Mouse (Mus musculus): ENCODE measurements at regions not wholly inside any gene's neighbourhood (a gene's known extent, or its start where the extent isn't known, plus 50 kb on each side); places are given as distances from the start of the nearest gene placed in this dataset.

GRCm38 (mm10) chr12:35863141-35863540 lies 62.3 kb upstream of the Agr3 start:
- no peak for DNase-seq (ENCODE audit: low spot score in 2 of 2)

GRCm38 (mm10) chr12:35853159-35853558 lies 72.3 kb upstream of the Agr3 start:
- DNase-seq (ENCODE audit: low spot score in 2 of 2) = no peak

GRCm38 (mm10) chr12:35846905-35847610 lies 78.4 kb upstream of the Agr3 start:
- DNase-seq (ENCODE audit: low spot score in 2 of 2) = no peak

DNA sequence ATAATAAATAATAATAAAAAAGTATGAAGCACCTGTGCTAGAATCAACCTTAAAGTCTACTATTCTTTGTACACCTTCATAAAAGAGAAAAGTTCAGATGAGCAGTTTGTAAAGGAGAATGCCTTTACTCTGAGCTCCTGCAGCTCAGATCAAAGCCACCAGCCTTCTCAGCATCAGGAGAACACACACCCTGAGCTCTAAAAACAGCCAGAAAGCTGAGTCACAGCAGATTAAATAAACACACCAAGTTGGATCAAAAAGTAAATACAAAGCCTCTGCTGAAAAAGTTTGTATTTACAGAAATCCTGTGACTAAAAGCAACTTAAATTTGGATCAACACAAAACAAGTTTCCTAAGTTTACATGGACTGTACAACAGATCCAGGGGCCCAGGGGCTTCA lies 88.5 kb upstream of the Agr3 start:
- no peak for DNase-seq (ENCODE audit: low spot score in 2 of 2)

- DNase-seq (ENCODE audit: low spot score in 2 of 2) = no peak
Observed at GRCm38 (mm10) chr12:35833285-35833684, 92.1 kb upstream of the Agr3 start.

- no peak for DNase-seq (ENCODE audit: low spot score in 2 of 2)
Observed at GRCm38 (mm10) chr12:35831922-35832512, 93.4 kb upstream of the Agr3 start.

GRCm38 (mm10) chr12:35831268-35831667 lies 94.2 kb upstream of the Agr3 start:
- DNase-seq (ENCODE audit: low spot score in 2 of 2) = no peak

DNA sequence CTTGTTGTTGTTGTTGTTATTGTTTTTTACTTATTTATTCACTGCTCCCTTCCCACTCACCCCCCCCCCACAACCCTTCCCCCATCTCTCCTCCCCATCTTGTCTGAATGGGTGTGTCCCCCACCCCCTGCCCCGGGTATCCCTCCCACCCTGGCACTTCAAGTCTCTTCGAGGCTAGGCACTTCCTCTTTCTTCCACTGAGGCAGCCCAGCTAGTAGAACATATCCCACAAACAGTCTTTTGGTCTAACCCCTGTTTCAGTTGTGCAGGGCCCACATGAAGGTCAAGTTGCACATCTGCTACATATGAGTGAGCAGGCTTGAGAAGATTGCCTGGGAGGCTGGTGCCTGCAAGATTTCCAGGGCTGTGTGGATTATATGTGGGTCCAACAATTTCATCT lies 97.6 kb upstream of the Agr3 start:
- DNase-seq (ENCODE audit: low spot score in 2 of 2) = no peak

- DNase-seq (ENCODE audit: low spot score in 2 of 2) = no peak
Observed at GRCm38 (mm10) chr12:35826990-35827389, 98.4 kb upstream of the Agr3 start.

DNA sequence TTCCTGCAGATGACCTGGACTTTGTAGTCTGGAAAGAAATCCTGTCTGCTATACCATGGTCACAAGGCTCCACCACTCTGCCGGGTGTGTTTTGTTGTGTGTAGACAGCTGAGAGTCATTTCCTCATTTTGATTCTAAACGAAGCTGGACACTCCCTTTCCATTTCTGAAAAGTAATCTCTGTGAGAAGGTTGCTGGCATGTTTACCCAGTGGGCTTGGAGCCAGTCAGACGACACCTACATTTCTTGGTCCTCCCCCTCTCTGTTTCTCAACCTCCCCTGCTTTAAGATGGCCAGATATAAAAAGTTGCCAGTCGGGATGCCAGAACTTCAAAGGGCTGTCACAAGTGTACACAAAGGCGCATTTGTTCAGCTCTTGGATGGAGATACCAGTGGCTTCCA lies 100.8 kb upstream of the Agr3 start:
- DNase-seq (ENCODE audit: low spot score in 2 of 2) = no peak

GRCm38 (mm10) chr12:35799261-35799660 lies 126.2 kb upstream of the Agr3 start:
- peak; percentile 25 to 62 for DNase-seq (ENCODE audit: low spot score in 2 of 2)

GRCm38 (mm10) chr12:35775396-35775795 lies 150.0 kb upstream of the Agr3 start:
- DNase-seq (ENCODE audit: low spot score in 2 of 2) = no peak

DNA sequence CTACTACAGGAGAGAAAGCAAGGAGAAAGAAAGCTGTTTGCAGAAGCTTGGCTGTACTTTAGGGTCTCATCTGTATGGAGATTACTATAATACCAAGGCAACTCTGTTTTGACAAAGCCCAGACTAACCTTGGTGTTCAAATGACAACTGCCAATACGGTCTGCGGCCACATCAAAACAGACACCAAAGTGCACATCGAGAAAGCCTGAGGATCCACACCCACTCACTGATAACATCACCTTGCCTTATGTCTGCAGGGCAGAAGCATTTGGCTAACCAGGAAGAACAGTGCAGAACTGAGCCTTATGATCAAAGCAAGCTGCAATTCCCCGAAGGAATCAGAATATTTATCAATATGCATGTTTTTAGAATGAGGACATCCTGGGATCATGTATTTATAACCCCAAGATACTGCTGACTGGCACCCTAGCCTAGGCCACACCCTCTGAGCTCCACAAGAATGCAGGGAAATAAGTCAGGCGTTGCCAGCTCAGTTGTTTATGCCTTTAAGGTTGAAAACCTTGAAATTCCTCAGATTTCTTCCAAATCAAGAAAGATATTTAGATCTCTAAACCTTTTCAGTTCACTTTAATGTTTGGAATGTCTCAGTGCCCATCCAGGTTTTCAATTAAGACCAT lies 154.9 kb upstream of the Agr3 start:
- no peak for DNase-seq (ENCODE audit: low spot score in 2 of 2)

DNA sequence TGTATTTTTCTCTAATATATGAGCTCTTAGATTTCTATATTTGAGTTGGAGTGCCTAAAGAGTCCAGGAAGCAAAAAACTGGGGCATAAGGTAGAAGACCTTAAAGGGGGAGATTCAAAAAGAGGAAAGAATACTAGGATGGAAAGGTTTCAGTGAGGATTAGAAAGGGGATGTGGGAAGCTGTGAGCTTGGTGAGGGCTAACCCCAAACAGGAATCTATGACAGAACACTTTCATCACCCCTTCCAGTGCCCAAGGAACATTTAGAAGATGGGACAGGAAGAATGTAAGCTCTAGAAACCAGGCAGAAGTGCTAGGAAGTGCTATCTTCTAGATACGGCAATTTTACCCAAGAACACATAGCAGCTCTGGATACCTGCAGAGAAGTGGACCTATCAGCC lies 166.5 kb upstream of the Agr3 start:
- DNase-seq (ENCODE audit: low spot score in 2 of 2) = no peak

DNA sequence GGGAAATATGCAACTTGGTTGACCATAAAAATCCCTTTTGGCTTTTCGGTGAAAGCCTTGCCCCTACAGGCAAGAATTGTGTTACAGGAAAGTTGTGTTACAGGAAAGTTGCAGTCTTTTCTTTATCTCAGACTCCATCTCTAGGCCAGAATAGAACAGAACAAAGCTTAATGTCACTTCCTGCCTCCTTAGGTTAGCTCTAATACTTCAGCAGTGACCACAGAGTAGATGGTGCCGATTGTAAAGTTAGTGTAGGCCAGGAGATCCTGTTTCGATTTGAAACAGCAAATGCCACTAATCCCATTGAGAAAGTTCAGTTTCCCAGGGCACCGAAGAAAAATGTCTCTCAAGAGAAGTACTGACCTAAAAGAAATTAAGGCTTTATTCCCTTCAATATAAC lies 170.3 kb upstream of the Agr3 start:
- DNase-seq (ENCODE audit: low spot score in 2 of 2) = no peak

DNA sequence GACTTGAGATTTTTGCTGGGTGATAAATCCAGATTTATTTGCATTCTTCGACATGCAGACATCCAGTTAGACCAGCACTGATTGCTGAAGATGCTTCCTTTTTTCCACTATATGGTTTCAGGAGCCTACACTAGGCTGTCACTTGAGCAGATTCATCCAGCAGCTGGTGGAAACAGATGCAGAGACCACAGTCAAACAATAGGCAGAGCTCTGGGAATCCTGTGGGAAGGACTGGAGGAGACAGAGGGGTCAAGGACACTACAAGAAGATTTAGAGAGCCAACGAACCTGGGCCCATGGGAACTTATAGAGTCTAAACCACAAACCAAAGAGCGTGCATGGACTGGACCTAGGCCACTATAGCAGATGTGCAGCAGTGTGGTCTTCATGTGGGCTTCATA lies 177.4 kb upstream of the Agr3 start:
- DNase-seq (ENCODE audit: low spot score in 2 of 2) = no peak

DNA sequence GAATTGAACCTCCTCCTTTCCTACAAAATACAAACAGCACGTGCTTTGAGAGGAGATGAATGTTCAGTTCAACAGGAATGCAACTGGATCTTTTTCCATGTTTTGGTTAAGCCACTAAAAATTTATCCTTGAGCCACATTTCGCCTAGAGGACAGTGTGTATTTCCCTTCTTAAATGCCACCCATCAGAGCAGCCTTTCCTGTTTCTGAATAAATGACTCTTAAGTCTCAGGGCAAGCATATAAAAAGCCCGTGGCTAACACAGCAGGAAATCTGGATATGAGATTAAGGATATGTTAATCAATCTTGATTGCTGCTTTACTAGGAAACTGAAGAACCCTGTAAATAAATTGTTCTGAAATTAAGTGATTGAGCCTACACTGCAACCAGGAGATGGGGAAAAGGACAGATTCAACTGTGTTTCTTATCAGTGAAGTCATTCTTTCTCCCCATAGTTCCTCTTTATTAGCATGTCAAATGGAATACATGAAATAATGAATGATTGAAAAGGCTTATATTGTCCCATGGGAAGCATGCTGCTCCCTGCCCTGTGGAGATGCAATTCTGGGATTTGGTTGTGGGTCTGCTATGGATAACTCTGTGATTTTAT lies 178.6 kb upstream of the Agr3 start:
- no peak for DNase-seq (ENCODE audit: low spot score in 2 of 2)

DNA sequence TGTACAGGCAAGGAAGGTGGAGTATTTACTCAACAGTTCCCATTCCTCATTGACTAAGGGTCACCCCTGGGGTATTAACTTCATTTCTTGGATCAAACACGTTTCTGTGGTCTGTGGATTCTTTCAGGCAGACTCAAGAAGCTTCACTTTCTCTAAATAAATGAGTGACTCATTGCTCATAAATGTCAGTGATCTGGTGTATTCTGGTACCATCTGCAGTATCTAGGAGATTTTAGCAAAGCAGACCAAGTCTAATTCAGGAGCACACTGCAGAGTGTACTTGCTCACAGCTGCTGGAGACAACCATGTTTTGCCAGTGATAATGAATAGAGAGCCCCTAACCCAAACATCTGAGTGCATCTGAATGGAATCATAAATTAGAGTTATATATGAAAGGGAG lies 182.7 kb upstream of the Agr3 start:
- DNase-seq (ENCODE audit: low spot score in 2 of 2) = no peak

- DNase-seq (ENCODE audit: low spot score in 2 of 2) = no peak
Observed at GRCm38 (mm10) chr12:35736427-35736826, 189.0 kb upstream of the Agr3 start.

GRCm38 (mm10) chr12:35735002-35735401 lies 190.4 kb upstream of the Agr3 start:
- DNase-seq (ENCODE audit: low spot score in 2 of 2) = no peak

DNA sequence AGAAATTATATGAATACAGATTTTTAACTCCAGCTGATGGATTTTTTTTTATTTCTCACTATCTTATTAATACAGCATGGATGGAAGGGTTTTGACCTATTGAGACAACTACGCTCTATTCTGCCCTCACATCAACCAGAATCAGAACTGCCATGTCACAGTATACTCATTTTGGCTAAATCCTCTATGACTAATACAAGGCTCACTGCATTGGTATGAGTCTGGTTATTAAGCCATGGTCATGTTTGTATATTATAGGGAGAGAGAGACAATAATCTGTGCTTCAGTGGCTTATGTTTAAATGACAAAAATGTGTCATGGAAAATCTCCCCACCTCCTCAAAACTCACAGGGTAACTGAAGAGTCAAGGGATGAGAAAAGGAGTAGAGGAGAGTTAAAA lies 191.0 kb upstream of the Agr3 start:
- DNase-seq (ENCODE audit: low spot score in 2 of 2) = no peak

DNA sequence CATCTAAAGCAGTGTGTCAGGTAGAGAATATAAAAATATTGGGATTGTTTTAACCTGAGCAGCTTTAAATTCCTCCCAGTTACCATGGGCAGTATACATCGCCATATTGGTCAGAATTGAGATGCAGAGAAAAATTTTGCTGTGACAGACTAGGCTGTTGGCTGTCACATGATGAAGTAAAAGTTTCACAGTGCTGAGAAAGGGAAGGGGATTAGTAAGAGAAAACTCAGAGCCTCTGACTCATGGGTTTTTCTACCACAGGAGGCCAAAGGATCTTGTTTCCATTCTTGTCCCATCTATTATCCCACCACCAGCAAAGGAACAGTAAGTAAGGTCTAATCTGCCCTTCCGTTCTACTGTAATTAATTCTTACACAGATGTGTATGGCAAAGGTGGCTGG lies 191.8 kb upstream of the Agr3 start:
- DNase-seq (ENCODE audit: low spot score in 2 of 2) = no peak

- no peak for DNase-seq (ENCODE audit: low spot score in 2 of 2)
Observed at GRCm38 (mm10) chr12:35725910-35726309, 191.1 kb upstream of the Ahr start.

Data from spleen, postnatal 4 days (tissue).